Mouse (Mus musculus): ENCODE measurements around the gene Tatdn3. TPM values are rescaled to one million over a fixed set of nuclear protein-coding genes. Genes with fewer than 3 reads are reported as not detected.

The Tatdn3 gene
- polyA plus RNA-seq, 1 experiment: 10.7 TPM

- TF ChIP-seq POLR2A (IDR thresholded peaks at IDR 0.05; ENCODE audit: insufficient read length, low read depth) (no peak), USF1 (IDR thresholded peaks at IDR 0.05; ENCODE audit: low read depth) (no peak), E2F4 (IDR thresholded peaks at IDR 0.05; ENCODE audit: insufficient read depth) (no peak), SRF (IDR thresholded peaks at IDR 0.05; ENCODE audit: control insufficient read depth, insufficient read length, low read depth) (no peak), POLR2AphosphoS2 (IDR thresholded peaks at IDR 0.05; ENCODE audit: insufficient read length, low read depth) (no peak), TCF12 (IDR thresholded peaks at IDR 0.05; ENCODE audit: insufficient read depth, poor library complexity, severe bottlenecking) (no peak), MYOD1 (IDR thresholded peaks at IDR 0.05; ENCODE audit: control insufficient read depth in 1 of 3, insufficient read length in 2 of 3, low read depth in 2 of 3) (no peak), TCF3 (IDR thresholded peaks at IDR 0.05; ENCODE audit: insufficient read length, low read depth) (no peak), REST (IDR thresholded peaks at IDR 0.05; ENCODE audit: insufficient read depth, insufficient read length) (no peak), MAX (IDR thresholded peaks at IDR 0.05; ENCODE audit: low read depth) (no peak), CEBPB (IDR thresholded peaks at IDR 0.05; ENCODE audit: insufficient read depth, poor library complexity, severe bottlenecking) (no peak)
- H3K79me2 ChIP-seq (ENCODE audit: control insufficient read depth, insufficient read depth): no peaks in the 10 kb centered on the region
- no peaks in the 10 kb centered on the region for H3K27me3 ChIP-seq (ENCODE audit: control insufficient read depth, insufficient read depth, insufficient read length)
- no peak overlapping the region for H3K4me3 ChIP-seq
- no peaks in the 10 kb centered on the region for H3K36me3 ChIP-seq (ENCODE audit: control insufficient read depth, insufficient read depth)
- H3K4me2 ChIP-seq (ENCODE audit: low read depth): no peak overlapping the region
- H3ac ChIP-seq (ENCODE audit: control insufficient read depth, insufficient read length): no peak overlapping the region
Observed at GRCm38 (mm10) chr1:191089355-191089754, 26.6 kb upstream of the Tatdn3 start.

GRCm38 (mm10) chr1:191087955-191088354 lies 25.2 kb upstream of the Tatdn3 start:
- no peak overlapping the region for H3K4me3 ChIP-seq
- H3K4me2 ChIP-seq (ENCODE audit: low read depth): no peak overlapping the region
- H3ac ChIP-seq (ENCODE audit: control insufficient read depth, insufficient read length): no peak overlapping the region
- no peaks in the 10 kb centered on the region for H3K27me3 ChIP-seq (ENCODE audit: control insufficient read depth, insufficient read depth, insufficient read length)
- no peaks in the 10 kb centered on the region for H3K79me2 ChIP-seq (ENCODE audit: control insufficient read depth, insufficient read depth)
- no peaks in the 10 kb centered on the region for H3K36me3 ChIP-seq (ENCODE audit: control insufficient read depth, insufficient read depth)
- TF ChIP-seq CEBPB (IDR thresholded peaks at IDR 0.05; ENCODE audit: insufficient read depth, poor library complexity, severe bottlenecking): no peak
- TF ChIP-seq TCF3 (IDR thresholded peaks at IDR 0.05; ENCODE audit: insufficient read length, low read depth): no peak
- TF ChIP-seq MYOG (IDR thresholded peaks at IDR 0.05; ENCODE audit: control insufficient read depth in 1 of 3, insufficient read depth in 1 of 3, insufficient read length in 2 of 3, low read depth in 2 of 3): no peak
- no peak for TF ChIP-seq POLR2A (IDR thresholded peaks at IDR 0.05; ENCODE audit: insufficient read length, low read depth)
- TF ChIP-seq SRF (IDR thresholded peaks at IDR 0.05; ENCODE audit: control insufficient read depth, insufficient read length, low read depth): no peak

- H3K79me2 ChIP-seq (ENCODE audit: control insufficient read depth, insufficient read depth): no peaks in the 10 kb centered on the region
- no peaks in the 10 kb centered on the region for H3K27me3 ChIP-seq (ENCODE audit: control insufficient read depth, insufficient read depth, insufficient read length)
- no peak overlapping the region for H3ac ChIP-seq (ENCODE audit: control insufficient read depth, insufficient read length)
- no peak overlapping the region for H3K4me3 ChIP-seq
- no peaks in the 10 kb centered on the region for H3K36me3 ChIP-seq (ENCODE audit: control insufficient read depth, insufficient read depth)
- no peak overlapping the region for H3K4me2 ChIP-seq (ENCODE audit: low read depth)
- no peak for TF ChIP-seq TCF3 (IDR thresholded peaks at IDR 0.05; ENCODE audit: insufficient read length, low read depth)
- TF ChIP-seq POLR2A (IDR thresholded peaks at IDR 0.05; ENCODE audit: insufficient read length, low read depth): no peak
- TF ChIP-seq E2F4 (IDR thresholded peaks at IDR 0.05; ENCODE audit: insufficient read depth): no peak
- no peak for TF ChIP-seq MYOD1 (IDR thresholded peaks at IDR 0.05; ENCODE audit: control insufficient read depth in 1 of 3, insufficient read length in 2 of 3, low read depth in 2 of 3)
- no peak for TF ChIP-seq TCF12 (IDR thresholded peaks at IDR 0.05; ENCODE audit: insufficient read depth, poor library complexity, severe bottlenecking)
- no peak for TF ChIP-seq POLR2AphosphoS2 (IDR thresholded peaks at IDR 0.05; ENCODE audit: insufficient read length, low read depth)
- no peak for TF ChIP-seq REST (IDR thresholded peaks at IDR 0.05; ENCODE audit: insufficient read depth, insufficient read length)
- no peak for TF ChIP-seq USF1 (IDR thresholded peaks at IDR 0.05; ENCODE audit: low read depth)
Observed at GRCm38 (mm10) chr1:191086960-191087359, 24.2 kb upstream of the Tatdn3 start.

DNA sequence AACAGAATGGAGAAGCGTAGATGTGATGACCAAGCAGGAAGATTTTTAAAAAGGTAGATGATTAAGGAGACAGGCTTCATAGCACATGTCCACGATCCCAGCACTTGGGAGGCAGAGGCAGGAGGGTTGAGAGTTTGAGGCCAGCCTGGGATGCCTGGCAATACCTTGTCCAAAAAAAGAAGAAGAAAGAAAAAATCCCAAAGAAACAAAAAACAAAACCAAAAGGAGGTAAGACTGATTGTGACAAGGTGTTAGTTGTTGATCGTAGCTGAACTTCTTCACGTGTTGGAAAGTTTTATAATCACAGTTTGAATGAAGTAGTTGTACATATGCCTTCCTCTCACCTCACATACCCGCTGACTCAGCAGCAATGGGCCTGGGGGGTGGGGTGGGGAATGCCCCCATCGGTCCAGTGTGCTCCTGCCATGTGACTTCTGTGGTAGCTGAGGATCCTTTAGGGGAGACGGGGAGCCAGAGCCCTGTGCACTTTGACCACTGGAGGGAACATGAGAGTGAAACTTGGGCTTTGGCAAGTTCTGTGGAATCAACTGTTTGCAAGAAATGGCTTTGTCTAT lies 23.7 kb upstream of the Tatdn3 start:
- TF ChIP-seq MYOG (IDR thresholded peaks at IDR 0.05; ENCODE audit: control insufficient read depth in 1 of 3, insufficient read depth in 1 of 3, insufficient read length in 2 of 3, low read depth in 2 of 3): no peak
- TF ChIP-seq REST (IDR thresholded peaks at IDR 0.05; ENCODE audit: insufficient read depth, insufficient read length): no peak
- TF ChIP-seq TCF12 (IDR thresholded peaks at IDR 0.05; ENCODE audit: insufficient read depth, poor library complexity, severe bottlenecking): no peak
- TF ChIP-seq MAX (IDR thresholded peaks at IDR 0.05; ENCODE audit: low read depth): no peak
- TF ChIP-seq MYOD1 (IDR thresholded peaks at IDR 0.05; ENCODE audit: control insufficient read depth in 1 of 3, insufficient read length in 2 of 3, low read depth in 2 of 3): no peak
- TF ChIP-seq SRF (IDR thresholded peaks at IDR 0.05; ENCODE audit: control insufficient read depth, insufficient read length, low read depth): no peak
- no peak for TF ChIP-seq POLR2A (IDR thresholded peaks at IDR 0.05; ENCODE audit: insufficient read length, low read depth)
- no peak for TF ChIP-seq CEBPB (IDR thresholded peaks at IDR 0.05; ENCODE audit: insufficient read depth, poor library complexity, severe bottlenecking)
- TF ChIP-seq POLR2AphosphoS2 (IDR thresholded peaks at IDR 0.05; ENCODE audit: insufficient read length, low read depth): no peak
- TF ChIP-seq E2F4 (IDR thresholded peaks at IDR 0.05; ENCODE audit: insufficient read depth): no peak
- TF ChIP-seq TCF3 (IDR thresholded peaks at IDR 0.05; ENCODE audit: insufficient read length, low read depth): no peak
- no peak for TF ChIP-seq USF1 (IDR thresholded peaks at IDR 0.05; ENCODE audit: low read depth)
- no peak overlapping the region for H3K4me2 ChIP-seq (ENCODE audit: low read depth)
- H3K27me3 ChIP-seq (ENCODE audit: control insufficient read depth, insufficient read depth, insufficient read length): no peaks in the 10 kb centered on the region
- H3K79me2 ChIP-seq (ENCODE audit: control insufficient read depth, insufficient read depth): no peaks in the 10 kb centered on the region
- no peak overlapping the region for H3ac ChIP-seq (ENCODE audit: control insufficient read depth, insufficient read length)
- H3K36me3 ChIP-seq (ENCODE audit: control insufficient read depth, insufficient read depth): no peaks in the 10 kb centered on the region
- no peak overlapping the region for H3K4me3 ChIP-seq

GRCm38 (mm10) chr1:191085597-191085996 lies 22.9 kb upstream of the Tatdn3 start:
- H3ac ChIP-seq (ENCODE audit: control insufficient read depth, insufficient read length): no peak overlapping the region
- H3K27me3 ChIP-seq (ENCODE audit: control insufficient read depth, insufficient read depth, insufficient read length): no peaks in the 10 kb centered on the region
- no peak overlapping the region for H3K4me2 ChIP-seq (ENCODE audit: low read depth)
- no peak overlapping the region for H3K4me3 ChIP-seq
- TF ChIP-seq CEBPB (IDR thresholded peaks at IDR 0.05; ENCODE audit: insufficient read depth, poor library complexity, severe bottlenecking): no peak
- no peak for TF ChIP-seq POLR2A (IDR thresholded peaks at IDR 0.05; ENCODE audit: insufficient read length, low read depth)
- no peak for TF ChIP-seq TCF12 (IDR thresholded peaks at IDR 0.05; ENCODE audit: insufficient read depth, poor library complexity, severe bottlenecking)
- no peak for TF ChIP-seq MYOD1 (IDR thresholded peaks at IDR 0.05; ENCODE audit: control insufficient read depth in 1 of 3, insufficient read length in 2 of 3, low read depth in 2 of 3)
- no peak for TF ChIP-seq MYOG (IDR thresholded peaks at IDR 0.05; ENCODE audit: control insufficient read depth in 1 of 3, insufficient read depth in 1 of 3, insufficient read length in 2 of 3, low read depth in 2 of 3)
- TF ChIP-seq USF1 (IDR thresholded peaks at IDR 0.05; ENCODE audit: low read depth): no peak
- TF ChIP-seq SRF (IDR thresholded peaks at IDR 0.05; ENCODE audit: control insufficient read depth, insufficient read length, low read depth): no peak
- TF ChIP-seq TCF3 (IDR thresholded peaks at IDR 0.05; ENCODE audit: insufficient read length, low read depth): no peak
- no peak for TF ChIP-seq MAX (IDR thresholded peaks at IDR 0.05; ENCODE audit: low read depth)
- TF ChIP-seq REST (IDR thresholded peaks at IDR 0.05; ENCODE audit: insufficient read depth, insufficient read length): no peak
- no peak for TF ChIP-seq POLR2AphosphoS2 (IDR thresholded peaks at IDR 0.05; ENCODE audit: insufficient read length, low read depth)
- TF ChIP-seq E2F4 (IDR thresholded peaks at IDR 0.05; ENCODE audit: insufficient read depth): no peak
- no peaks in the 10 kb centered on the region for H3K79me2 ChIP-seq (ENCODE audit: control insufficient read depth, insufficient read depth)
- no peaks in the 10 kb centered on the region for H3K36me3 ChIP-seq (ENCODE audit: control insufficient read depth, insufficient read depth)
